Mouse (Mus musculus) colon, adult 2 months (tissue): ENCODE results near the gene Rmdn2. TPM values are rescaled to one million over a fixed set of nuclear protein-coding genes. Genes with fewer than 3 reads are reported as not detected.

ENCODE experiments used
- polyA plus RNA-seq: library from polyadenylated mRNA; depleted of rRNA; stranded (reverse); fragments of >200 nt; gene quantifications from 2 replicates; pipeline ENCODE4 v1.2.3, GENCODE M21; 2012; rRNA removed

Rmdn2 gene
- polyA plus RNA-seq = 0.83 and 1.7 TPM in 2 replicates

DNA sequence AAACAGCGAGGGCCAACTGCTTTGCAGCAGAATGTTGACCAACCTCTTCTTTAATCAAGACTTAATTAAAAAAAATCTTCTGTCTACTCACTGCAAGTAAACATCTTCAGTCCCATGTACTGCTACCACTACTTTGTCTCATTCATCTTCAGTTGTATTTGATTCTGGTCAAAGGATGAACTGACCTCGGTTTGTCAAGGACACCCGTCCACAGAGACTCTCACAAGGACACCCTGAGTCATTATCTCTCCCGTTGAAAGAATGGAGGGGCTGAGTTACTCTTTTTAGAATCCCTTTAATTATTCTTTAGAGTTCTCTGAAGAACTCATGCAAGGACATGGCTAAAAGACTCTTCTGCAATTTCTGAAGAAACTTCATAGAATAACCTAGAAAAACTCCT is at the start of gene Rmdn2:
Gene Rmdn2, plus strand, starts transcription at position 319 of the 400 bp plus-strand sequence.

DNA sequence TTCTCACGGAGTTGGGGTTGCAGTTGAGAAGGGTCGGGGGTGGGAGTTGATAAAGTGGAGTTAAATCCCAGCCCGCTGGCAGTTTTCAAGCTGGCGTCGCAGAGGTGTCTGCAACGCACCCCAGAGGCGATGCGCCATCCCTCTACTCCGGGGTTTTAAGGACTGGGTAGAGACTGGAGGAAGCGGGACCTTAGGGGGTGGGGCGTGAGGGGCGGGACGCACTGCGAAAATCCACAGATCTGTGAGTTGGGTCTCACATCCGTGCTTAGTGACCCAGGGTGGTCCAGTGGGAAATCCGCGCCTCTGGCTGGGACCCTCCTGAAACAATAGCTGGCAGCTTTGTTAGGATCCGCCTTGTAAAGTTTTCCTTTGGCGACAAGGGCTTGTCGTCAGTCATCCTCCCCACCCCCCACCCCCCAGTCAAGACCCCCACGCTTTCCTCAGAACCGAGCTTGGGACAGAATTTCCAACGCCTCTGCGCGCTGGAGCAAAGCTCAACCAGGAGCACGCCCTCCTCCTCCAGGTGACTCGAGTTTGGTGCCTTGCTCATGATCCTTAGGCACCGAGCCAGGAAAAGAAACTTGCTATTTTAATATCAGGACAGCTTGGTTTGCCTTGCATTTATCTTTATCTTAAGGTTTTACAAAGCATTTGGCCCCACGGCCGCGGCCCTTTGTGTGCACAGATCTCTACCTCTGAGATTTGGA is 103.4 kb downstream of the Rmdn2 start, which contains the start of gene Cyp1b1:
Gene Cyp1b1, minus strand, starts transcription at position 131 of the 707 bp plus-strand sequence.

Other genes with a start within 250 kb of the Rmdn2 start
- gene Cyp1b1, start 103.2 kb downstream of the Rmdn2 start, polyA plus RNA-seq = 0.41 and 0.68 TPM in 2 replicates